Mouse (Mus musculus) kidney, postnatal 0 days (tissue): ENCODE measurements at regions not wholly inside any gene's neighbourhood (a gene's known extent, or its start where the extent isn't known, plus 50 kb on each side); places are given as distances from the start of the nearest gene placed in this dataset.

Experiments used
- ATAC-seq: fragments of 200-750 bp; cut with Nextera tagmentation; replicated peaks from 2 replicates; pipeline ENCODE4 v1.8.0; 2017; ENCODE audit warnings: low read depth, moderate number of reproducible peaks, moderate TSS enrichment, moderate library complexity; ENCODE audit not compliant: low FRiP score
- DNase-seq: peaks from one replicate; pipeline ENCODE4 v3.0.0-alpha.2; 2016; ENCODE audit warnings: low spot score
- H3K27ac ChIP-seq: fragments of 300-500 bp; sonication (generic); 2 replicates; pipeline ENCODE4 v1.5.1; 2014; ENCODE audit warnings: mild to moderate bottlenecking
- H3K27me3 ChIP-seq: fragments of 300-500 bp; sonication (generic); 2 replicates; pipeline ENCODE4 v1.6.1; 2014; ENCODE audit warnings: low read length, mixed read lengths; ENCODE audit not compliant: insufficient read depth
- H3K36me3 ChIP-seq: fragments of 300-500 bp; sonication (generic); 2 replicates; pipeline ENCODE4 v1.6.1; 2014; ENCODE audit warnings: low read length, mixed read lengths; ENCODE audit not compliant: insufficient read depth
- H3K4me1 ChIP-seq: fragments of 300-500 bp; sonication (generic); replicated peaks from 2 replicates; pipeline ENCODE4 v1.6.1; 2014; ENCODE audit warnings: antibody characterized with exemption, low read length, mixed read lengths; ENCODE audit not compliant: insufficient read depth
- H3K4me2 ChIP-seq: fragments of 300-500 bp; sonication (generic); 2 replicates; pipeline ENCODE4 v1.6.1; 2014; ENCODE audit warnings: mild to moderate bottlenecking, low read length, moderate library complexity, mixed read lengths
- H3K4me3 ChIP-seq: fragments of 300-500 bp; sonication (generic); replicated peaks from 2 replicates; pipeline ENCODE4 v1.5.1; 2014; ENCODE audit warnings: low read depth, low read length
- H3K9ac ChIP-seq: fragments of 300-500 bp; sonication (generic); 2 replicates; pipeline ENCODE4 v1.6.1; 2014; ENCODE audit warnings: low read depth, low read length
- H3K9me3 ChIP-seq: fragments of 300-500 bp; sonication (generic); replicated peaks from 2 replicates; pipeline ENCODE4 v1.6.1; 2016; ENCODE audit warnings: low read length, inconsistent platforms, mixed read lengths
- CTCF ChIP-seq: IDR thresholded peaks from 2 replicates; pipeline ENCODE4 v1.5.1; 2016; ENCODE audit warnings: antibody characterized with exemption, low read depth, mild to moderate bottlenecking, moderate library complexity
- WGBS: fragments of 180-500 bp; shearing (Covaris S2); extraction: QIAGEN DNeasy Blood & Tissue Kit; methylation state at CpG from one replicate; pipeline ENCODE4 v1.1.7; 2014; 5-methylcytosine and 5-hydroxymethylcytosine counted together

DNA sequence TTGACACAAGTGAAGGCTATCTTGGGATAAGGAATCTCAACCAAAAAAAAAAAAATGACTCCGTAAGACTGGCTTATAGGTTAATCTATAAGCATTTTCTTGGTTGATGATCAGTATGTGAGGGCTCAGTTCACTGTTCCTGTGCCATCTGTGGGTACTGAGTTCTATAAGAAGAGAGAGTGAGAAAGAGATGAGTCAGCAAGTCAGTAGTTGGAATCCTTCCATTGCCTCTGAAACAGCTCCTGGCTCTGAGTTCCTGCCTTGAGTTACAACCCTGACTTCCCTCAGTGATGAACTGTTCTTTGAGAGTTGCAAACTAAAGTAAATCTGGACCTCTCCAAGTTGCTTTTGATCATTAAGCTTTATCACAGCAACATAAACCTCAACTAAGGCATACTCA lies 91.7 kb upstream of the Vegfc start:
- no peak overlapping the region for H3K27ac ChIP-seq
- H3K4me1 ChIP-seq = no peaks in the 10 kb centered on the region
- H3K9ac ChIP-seq = no peak overlapping the region
- H3K4me2 ChIP-seq = no peak overlapping the region
- no peak for DNase-seq
- H3K36me3 ChIP-seq = no peaks in the 10 kb centered on the region
- TF ChIP-seq CTCF = no peak
- no peaks in the 10 kb centered on the region for H3K27me3 ChIP-seq
- WGBS = 97% methylated on average over 1 of the region's 1 CpGs
- no peak overlapping the region for H3K4me3 ChIP-seq
- H3K9me3 ChIP-seq = no peaks in the 10 kb centered on the region
- ATAC-seq = no peak

DNA sequence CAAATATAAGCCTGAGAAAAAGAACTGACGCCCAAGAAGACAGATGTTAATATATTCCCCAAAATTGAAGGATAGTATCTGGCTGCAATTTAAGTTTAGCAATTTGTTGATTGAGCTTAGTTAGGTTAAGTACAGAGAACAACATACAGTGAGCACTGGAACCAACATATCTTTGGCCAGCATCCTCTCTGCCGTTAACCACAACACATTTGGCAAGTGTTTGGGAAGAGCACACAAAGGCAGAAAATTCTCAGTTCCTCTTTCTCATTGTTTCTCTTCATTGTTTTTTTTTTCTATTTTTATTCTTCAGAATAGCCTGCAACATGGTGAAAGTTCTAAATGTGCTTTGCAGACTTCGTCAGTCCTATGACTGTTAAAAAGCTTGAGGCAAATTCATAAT lies 83.2 kb upstream of the Vegfc start:
- Histone ChIP-seq H3K4me3 (no peak overlapping the region), H3K4me2 (no peak overlapping the region), H3K9ac (no peak overlapping the region), H3K27ac (no peak overlapping the region), H3K36me3 (no peaks in the 10 kb centered on the region), H3K4me1 (no peaks in the 10 kb centered on the region), H3K9me3 (no peaks in the 10 kb centered on the region; the same call in 1 of the 2 replicates), H3K27me3 (no peaks in the 10 kb centered on the region)
- DNase-seq (no peak), ATAC-seq (no peak)
- 94% methylated on average over 3 of the region's 3 CpGs for WGBS
- TF ChIP-seq CTCF = no peak

DNA sequence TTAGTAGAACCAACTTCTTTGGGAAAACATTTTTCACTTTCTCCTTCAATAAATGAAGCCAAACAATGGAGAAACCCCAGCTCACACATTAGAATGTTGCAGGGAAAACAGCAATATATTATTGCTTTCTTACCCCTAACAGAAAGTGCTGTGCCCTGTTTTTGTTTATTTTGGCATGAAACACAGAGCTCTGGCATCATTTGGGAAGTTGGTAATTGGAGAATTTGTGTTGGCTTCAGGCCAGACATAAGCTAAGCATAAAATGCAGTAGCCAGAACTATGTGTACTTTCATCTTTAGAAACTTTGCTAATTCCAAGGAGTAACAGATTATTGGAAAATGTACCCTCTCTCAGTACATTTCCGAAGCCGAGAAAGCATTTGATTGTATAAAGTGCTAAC lies 79.9 kb upstream of the Vegfc start:
- H3K4me2 ChIP-seq = no peak overlapping the region
- ATAC-seq (no peak), DNase-seq (peak; percentile 19)
- H3K9me3 ChIP-seq = no peaks in the 10 kb centered on the region; the same call in 1 of the 2 replicates
- H3K4me3 ChIP-seq = no peak overlapping the region
- no peak overlapping the region for H3K9ac ChIP-seq
- H3K27me3 ChIP-seq = no peaks in the 10 kb centered on the region
- WGBS = 11% methylated on average over 2 of the region's 2 CpGs
- no peaks in the 10 kb centered on the region for H3K36me3 ChIP-seq
- H3K27ac ChIP-seq = no peak overlapping the region
- no peak for TF ChIP-seq CTCF
- no peaks in the 10 kb centered on the region for H3K4me1 ChIP-seq

DNA sequence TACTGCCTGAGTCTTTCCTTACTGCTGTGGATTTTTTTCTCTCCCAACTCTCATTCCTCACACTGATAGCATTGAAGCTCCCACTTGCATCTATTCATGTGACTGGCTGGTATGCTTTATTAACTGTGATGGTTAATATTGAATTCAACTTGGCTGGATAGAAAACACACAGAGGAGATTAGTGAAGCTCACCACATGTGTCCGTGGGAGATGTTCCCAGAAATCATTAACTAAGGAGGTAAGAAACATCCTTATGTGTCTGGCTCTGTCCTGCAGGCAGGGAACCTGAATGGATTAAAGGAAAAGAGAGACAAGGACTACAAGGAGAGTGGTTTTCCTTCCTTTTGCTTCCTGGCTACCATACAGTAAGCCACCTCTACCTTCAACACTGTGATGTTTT lies 74.5 kb upstream of the Vegfc start:
- no peak for TF ChIP-seq CTCF
- Histone ChIP-seq H3K9ac (no peak overlapping the region), H3K4me1 (no peaks in the 10 kb centered on the region), H3K9me3 (no peaks in the 10 kb centered on the region), H3K27me3 (no peaks in the 10 kb centered on the region), H3K4me2 (no peak overlapping the region), H3K36me3 (no peaks in the 10 kb centered on the region), H3K27ac (no peak overlapping the region), H3K4me3 (no peak overlapping the region)
- no peak for DNase-seq
- WGBS = 56% methylated on average over 1 of the region's 1 CpGs
- no peak for ATAC-seq

DNA sequence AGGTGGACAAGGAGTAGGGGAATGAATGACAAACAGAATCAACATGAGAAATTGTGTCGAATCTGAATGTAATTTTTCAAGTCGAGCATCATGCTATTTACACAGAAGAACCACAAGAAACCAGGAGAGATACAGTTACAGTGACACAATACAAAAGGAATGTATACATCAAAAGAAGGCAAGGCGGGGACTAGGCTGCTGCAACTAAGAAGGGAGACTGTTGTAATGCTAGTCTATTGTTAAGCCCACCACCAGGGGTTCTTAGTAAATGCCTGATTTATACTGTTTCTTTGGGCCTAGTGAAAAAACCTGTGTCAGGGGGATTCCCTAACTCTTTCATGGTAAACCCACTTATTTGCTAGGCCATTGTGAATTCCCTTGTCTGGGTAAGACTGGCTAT lies 63.3 kb upstream of the Vegfc start:
- H3K9ac ChIP-seq = no peak overlapping the region
- H3K4me1 ChIP-seq = no peaks in the 10 kb centered on the region
- H3K4me3 ChIP-seq = no peak overlapping the region
- no peak for DNase-seq
- no peak overlapping the region for H3K27ac ChIP-seq
- ATAC-seq = no peak
- H3K9me3 ChIP-seq = no peaks in the 10 kb centered on the region
- TF ChIP-seq CTCF = no peak
- 66% methylated on average over 3 of the region's 3 CpGs for WGBS
- no peak overlapping the region for H3K4me2 ChIP-seq
- H3K36me3 ChIP-seq = no peaks in the 10 kb centered on the region
- no peaks in the 10 kb centered on the region for H3K27me3 ChIP-seq

DNA sequence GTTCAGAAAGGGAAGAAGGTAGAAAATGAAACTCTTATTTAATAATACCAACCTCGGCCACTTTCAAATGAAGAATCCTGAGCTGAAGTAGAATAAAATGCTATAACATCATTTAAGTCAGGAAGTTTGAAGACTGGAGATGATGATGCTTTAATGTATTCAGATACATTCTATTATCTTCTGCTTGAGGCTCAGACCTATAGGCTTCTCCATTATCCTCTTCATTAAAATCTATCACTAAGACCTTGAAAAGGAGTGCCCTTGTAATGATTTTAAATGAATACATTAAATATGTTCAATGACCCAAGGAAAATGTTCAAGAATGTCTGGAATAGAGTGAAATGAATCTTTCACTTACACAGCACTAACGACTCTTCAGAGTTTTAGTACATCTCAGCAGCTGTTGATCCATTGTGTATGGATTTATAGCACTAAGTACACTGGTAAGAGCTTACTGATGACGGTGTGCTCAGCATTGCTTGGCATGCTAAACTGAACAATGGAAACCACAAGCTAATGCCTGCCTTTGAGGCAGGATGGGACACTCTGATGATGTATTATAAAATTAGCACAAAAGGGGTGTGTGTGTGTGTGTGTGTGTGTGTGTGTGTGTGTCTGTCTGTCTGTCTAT lies 58.8 kb upstream of the Vegfc start:
- 75% methylated on average over 3 of the region's 3 CpGs for WGBS
- no peak for DNase-seq
- Histone ChIP-seq H3K4me2 (no peak overlapping the region), H3K36me3 (no peaks in the 10 kb centered on the region), H3K27ac (no peak overlapping the region), H3K4me3 (no peak overlapping the region), H3K9me3 (no peaks in the 10 kb centered on the region), H3K27me3 (no peaks in the 10 kb centered on the region), H3K4me1 (no peaks in the 10 kb centered on the region), H3K9ac (no peak overlapping the region)
- no peak for TF ChIP-seq CTCF
- ATAC-seq = no peak
